Mouse (Mus musculus) liver, postnatal 0 days (tissue): ENCODE measurements around the gene Gpx7.
A peak's percentile ranks its signal among the peaks of the same experiment; 100 is the strongest.

Experiments
- CTCF ChIP-seq: sonication (generic); IDR thresholded peaks from 2 replicates; pipeline ENCODE4 v1.5.1; 2016; ENCODE audit warnings: antibody characterized with exemption, low read depth
- EP300 ChIP-seq: IDR thresholded peaks from 2 replicates; pipeline ENCODE4 v1.6.1; 2016; ENCODE audit warnings: antibody characterized with exemption, low read depth, mild to moderate bottlenecking

DNA sequence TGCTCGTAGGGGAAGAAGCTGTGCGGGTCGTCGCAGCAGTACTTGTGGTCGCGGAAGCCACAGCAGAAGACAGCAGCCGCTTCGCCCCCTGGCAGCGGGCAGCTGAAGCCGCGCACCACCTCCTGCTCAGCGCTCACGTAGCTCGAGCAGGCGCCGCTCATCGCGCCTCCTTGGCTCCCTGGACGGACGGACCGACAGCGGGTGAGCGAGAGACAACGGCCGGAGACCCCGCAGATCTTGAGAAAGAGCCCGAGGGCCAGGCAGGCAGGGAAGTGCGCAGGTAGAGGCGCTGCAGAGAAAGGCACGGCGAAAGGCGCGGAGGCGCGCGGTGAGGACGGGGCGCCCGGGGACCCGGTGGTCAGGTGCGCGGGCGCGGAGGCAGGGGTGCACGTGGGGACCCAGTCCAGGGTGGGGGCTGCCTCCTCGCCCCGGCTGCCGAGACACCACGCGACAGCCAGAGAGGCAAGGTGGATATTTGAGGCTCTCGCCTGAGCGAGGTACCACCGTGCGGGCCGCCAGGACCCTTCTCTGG is 23.5 kb downstream of the Gpx7 start, which contains the start of gene Shisal2a:
- TF ChIP-seq CTCF (0 out of 2 replicates have a peak, but pooled peaks have one; percentile 9), EP300 (no peak)
